Mouse (Mus musculus) monocyte, adult 2 months (primary cell): ENCODE measurements around the gene Mrpl14.

Experiments
- DNase-seq, 2 experiments: peaks; one replicate each; pipeline ENCODE4 v3.0.0; 2022; ENCODE audit warnings: low spot score in 2 of 2, low read depth in 1 of 2

Gene Mrpl14

DNA sequence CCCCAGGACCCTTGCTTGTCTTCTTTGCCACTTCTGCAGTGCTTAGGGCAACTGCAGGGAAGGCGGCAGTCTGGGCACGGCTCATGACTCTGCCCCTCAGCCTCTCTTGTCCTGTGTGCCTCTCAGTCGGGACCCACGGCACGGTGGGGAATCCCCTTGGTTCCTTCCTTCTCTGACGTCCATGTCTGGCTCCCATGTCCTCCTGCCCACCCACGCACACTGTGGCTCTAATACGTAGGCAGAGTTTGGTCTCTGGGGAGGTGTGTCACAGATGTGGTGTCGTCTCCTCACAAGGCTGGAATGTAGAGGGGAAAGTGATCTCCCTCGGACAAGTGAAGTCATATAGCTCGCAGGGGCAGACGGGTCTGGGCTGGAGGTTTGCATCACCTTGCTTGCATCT, 60.6 kb downstream of the Mrpl14 start:
- DNase-seq: peak in 1 of 2 experiments; percentile 64

DNA sequence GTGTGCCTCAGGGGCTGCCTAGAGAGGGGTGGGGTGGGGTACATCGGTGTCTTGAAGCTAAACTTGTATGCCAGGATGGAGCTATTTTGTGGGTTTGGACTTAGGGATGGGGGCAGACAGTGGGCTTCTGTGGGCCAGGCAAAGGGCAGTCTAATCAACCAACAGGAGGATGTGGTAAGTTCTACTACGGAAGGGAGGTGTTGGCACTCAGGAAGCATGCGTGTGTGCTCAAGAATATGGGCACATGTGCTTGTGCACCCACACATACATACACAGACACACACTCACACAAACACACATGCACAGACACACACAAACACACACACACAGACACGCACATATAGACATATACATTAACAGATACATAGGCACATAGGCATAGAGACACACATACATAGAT, 61.2 kb downstream of the Mrpl14 start:
- DNase-seq: no peak
